In the genomic region with DNA sequence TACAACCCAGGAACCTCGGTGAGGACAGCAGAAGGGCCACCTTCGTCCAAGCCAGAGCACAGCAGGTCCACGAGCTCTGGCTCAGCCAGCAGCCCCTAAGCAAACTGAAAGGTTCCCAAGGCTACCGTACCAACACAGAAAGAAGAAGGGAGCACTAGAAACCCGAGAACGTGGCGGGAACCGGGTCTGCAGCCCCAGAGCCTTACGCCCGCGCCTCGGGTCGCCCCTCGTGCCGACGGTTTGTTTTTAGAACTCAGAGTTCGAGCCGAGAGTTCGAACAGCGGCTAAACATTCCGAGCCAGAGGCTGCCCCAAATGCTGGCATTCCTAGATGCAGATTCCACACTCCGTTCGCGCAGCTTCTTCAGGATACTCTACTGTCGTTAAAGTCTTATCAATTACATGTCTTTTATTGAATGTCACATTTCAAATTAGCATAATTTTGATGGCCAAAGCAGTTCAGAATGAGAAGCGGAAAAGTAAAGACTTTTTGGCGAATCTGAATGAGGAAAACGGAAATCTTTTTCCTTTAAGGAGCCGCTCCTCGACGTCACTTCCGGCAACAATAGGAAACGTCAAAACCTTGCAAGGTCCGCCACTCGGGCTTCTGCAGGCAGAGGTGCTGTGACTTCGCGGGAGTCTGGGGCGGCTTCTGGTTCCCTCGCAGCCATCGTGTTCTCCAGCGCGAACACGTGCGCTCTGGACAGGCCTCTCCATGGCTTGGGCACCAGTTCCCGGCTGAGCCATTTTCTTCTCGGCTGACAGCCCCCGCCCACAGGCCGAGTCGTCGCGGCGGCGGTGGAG, we compare ENCODE assay signal across 1 mouse cellular context.
TF ChIP-seq lines count a peak whose summit lies in the region.

A gene (minus strand): TSS at position 490 of the 803 bp plus-strand sequence.
A gene (plus strand): TSS at position 533 of the 803 bp plus-strand sequence.

TF ChIP-seq in MEL, 35 proteins besides CTCF, POLR2A, EP300 and RAD21 (continued from another document):
- TF ChIP-seq POLR2AphosphoS2 (IDR thresholded peaks at IDR 0.05; ENCODE audit: low read length) (peak; percentile 57; the same call in 1 of the 2 replicates), MXI1 (IDR thresholded peaks at IDR 0.05; ENCODE audit: low read depth, low read length) (peak; percentile 70; the same call in 1 of the 2 replicates), CHD1 (IDR thresholded peaks at IDR 0.05; ENCODE audit: low read depth, low read length) (no peak), USF2 (IDR thresholded peaks at IDR 0.05; ENCODE audit: borderline replicate concordance in 1 of 2, insufficient read depth in 1 of 2, low read depth in 1 of 2, low read length in 2 of 2) (no peak), CHD2 (IDR thresholded peaks at IDR 0.05; ENCODE audit: low read length) (0 out of 2 replicates have a peak, but pooled peaks have one; percentile 41), BHLHE40 (IDR thresholded peaks at IDR 0.05; ENCODE audit: borderline replicate concordance, low read depth, low read length) (peak; percentile 87), MAFK (IDR thresholded peaks at IDR 0.05; ENCODE audit: borderline replicate concordance, low read depth, low read length) (no peak), ZNF384 (IDR thresholded peaks at IDR 0.05; ENCODE audit: low read depth, low read length) (no peak)
